Mouse (Mus musculus): ENCODE results near the gene 4931428L18Rik. TPM values are rescaled to one million over a fixed set of nuclear protein-coding genes. Genes with fewer than 3 reads are reported as not detected.

Gene 4931428L18Rik
- polyA plus RNA-seq, 1 experiment from 2014 or later = not detected

DNA sequence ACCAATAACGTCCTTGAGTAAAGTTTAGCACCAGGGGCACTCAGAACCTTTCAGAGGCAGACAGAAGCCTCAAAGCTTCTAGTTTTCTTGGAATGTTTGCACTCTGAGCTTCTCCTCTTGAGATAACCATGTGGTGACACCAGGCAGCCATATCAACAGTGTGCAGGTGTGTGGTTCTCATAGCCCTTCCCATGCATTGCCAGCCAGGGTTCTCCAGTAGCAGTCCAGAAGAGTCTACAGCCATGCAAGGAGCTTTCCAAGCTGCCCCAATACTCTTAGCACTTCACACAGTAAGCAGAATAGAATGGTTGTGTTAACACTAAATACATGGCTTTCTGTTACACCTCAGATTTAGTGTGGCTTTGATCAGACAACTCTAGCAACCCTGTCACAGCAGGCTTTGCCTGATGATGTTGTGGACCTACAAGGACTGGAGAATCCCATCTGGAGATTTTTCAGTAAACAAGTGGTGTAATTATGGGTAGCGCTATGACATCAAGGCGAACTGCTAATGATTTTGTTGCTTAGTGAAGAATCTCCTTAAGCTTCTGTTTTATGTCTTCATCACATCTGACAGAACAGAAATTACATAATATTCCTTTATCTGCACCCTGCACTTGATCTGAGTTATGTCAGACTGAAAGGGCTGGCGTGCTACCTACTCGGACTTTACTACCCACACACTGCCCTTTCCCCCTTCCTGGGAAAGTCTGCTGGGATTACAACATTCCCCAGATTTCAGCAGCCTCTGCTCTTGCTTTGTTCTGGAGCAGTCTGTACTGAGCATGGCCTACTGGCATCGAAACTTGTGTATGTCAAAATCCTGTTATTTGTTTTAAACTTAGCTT, 149.7 kb downstream of the 4931428L18Rik start:
- no peaks in the 10 kb centered on the region for H3K36me3 ChIP-seq
- no peaks in the 10 kb centered on the region for H3K9me3 ChIP-seq (replicated peaks)
- no peak overlapping the region for H3K4me3 ChIP-seq
- DNase-seq (ENCODE audit: low spot score) = no peak
- H3K27me3 ChIP-seq (ENCODE audit: low read depth, poor library complexity, severe bottlenecking) = no peaks in the 10 kb centered on the region
- 51% methylated on average over 6 of the region's 6 CpGs for WGBS
- no peaks in the 10 kb centered on the region for H3K4me1 ChIP-seq
- no peak overlapping the region for H3K27ac ChIP-seq

GRCm38 (mm10) chr1:31071209-31071608, 151.3 kb downstream of the 4931428L18Rik start:
- H3K4me3 ChIP-seq = no peak overlapping the region
- H3K9me3 ChIP-seq (replicated peaks) = no peaks in the 10 kb centered on the region
- WGBS = 91% methylated on average over 2 of the region's 2 CpGs
- no peaks in the 10 kb centered on the region for H3K4me1 ChIP-seq
- no peaks in the 10 kb centered on the region for H3K27me3 ChIP-seq (ENCODE audit: low read depth, poor library complexity, severe bottlenecking)
- no peaks in the 10 kb centered on the region for H3K36me3 ChIP-seq
- DNase-seq (ENCODE audit: low spot score) = no peak
- H3K27ac ChIP-seq = no peak overlapping the region

DNA sequence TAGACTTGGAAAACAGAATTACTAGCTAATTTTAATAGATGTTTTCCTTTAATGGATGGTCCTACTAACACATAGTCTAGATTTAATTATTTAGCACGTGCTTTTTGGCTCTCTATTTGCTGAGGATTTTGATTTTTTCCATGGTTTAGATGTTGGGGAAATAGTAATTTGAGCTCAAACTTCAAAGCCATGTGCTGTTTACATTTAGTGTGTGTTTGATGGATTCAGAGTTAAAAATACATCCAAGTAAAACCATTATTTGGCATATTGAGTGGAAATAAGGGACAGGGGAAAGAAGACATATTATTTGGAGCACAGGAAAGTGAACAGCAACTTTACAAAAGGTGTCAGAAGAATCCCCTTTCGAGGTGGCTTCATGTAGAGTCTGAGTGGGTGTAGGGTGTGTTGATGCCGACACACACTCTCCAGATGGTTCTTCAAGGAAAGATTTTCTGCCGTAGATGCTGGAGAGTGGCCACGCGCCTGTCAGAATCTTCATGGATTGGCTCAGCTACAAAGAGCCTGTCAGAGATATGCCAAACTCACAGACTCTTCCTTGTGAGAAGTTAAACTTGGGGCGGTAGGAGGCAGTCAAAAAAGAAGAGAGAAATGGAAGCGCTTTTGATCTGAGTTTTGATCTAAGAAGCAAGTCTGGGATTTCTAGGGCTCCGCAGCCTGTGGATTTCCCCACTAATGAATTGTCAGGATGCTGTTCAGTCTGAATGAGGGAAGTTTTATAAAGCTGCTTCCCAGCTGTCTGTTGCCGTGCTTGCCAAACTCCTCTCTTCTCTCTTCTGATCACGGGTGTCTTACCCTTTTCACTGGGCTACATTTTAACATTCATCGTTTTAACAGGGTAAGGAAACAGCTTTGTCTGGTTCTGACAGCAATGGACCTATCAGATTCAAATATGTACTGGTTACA, 157.4 kb downstream of the 4931428L18Rik start:
- no peak overlapping the region for H3K27ac ChIP-seq
- H3K9me3 ChIP-seq (replicated peaks) = no peaks in the 10 kb centered on the region
- no peak for DNase-seq (ENCODE audit: low spot score)
- 86% methylated on average over 12 of the region's 12 CpGs for WGBS
- no peaks in the 10 kb centered on the region for H3K27me3 ChIP-seq (ENCODE audit: low read depth, poor library complexity, severe bottlenecking)
- H3K4me1 ChIP-seq = no peaks in the 10 kb centered on the region
- H3K4me3 ChIP-seq = no peak overlapping the region
- H3K36me3 ChIP-seq = no peaks in the 10 kb centered on the region

DNA sequence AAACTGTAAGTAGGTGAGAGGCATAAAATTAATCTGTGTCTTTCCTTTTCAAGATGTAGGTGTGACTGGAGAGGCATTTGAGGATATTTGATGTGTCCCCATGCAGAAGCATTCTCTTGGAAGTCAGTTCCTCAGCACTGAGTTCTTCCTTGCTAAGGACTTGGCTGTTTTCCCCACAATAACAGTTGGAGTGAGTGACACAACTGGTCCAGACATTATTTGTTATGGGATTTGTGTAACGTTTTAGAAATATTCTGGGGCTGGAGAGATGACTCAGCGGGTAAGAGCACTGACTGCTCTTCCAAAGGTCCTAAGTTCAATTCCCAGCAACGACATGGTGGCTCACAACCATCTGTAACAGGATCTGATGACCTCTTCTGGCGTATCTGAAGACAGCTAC, 162.7 kb downstream of the 4931428L18Rik start:
- no peak overlapping the region for H3K4me3 ChIP-seq
- H3K27ac ChIP-seq = no peak overlapping the region
- WGBS = 88% methylated on average over 4 of the region's 4 CpGs
- DNase-seq (ENCODE audit: low spot score) = no peak
- no peaks in the 10 kb centered on the region for H3K36me3 ChIP-seq
- H3K9me3 ChIP-seq (replicated peaks) = no peaks in the 10 kb centered on the region
- H3K4me1 ChIP-seq = peaks cover 8% of the 10 kb centered on the region; the same call in 1 of the 2 replicates
- no peaks in the 10 kb centered on the region for H3K27me3 ChIP-seq (ENCODE audit: low read depth, poor library complexity, severe bottlenecking)

- H3K4me3 ChIP-seq = no peak overlapping the region
- no peak for DNase-seq (ENCODE audit: low spot score)
- no peak overlapping the region for H3K27ac ChIP-seq
- H3K36me3 ChIP-seq = no peaks in the 10 kb centered on the region
- H3K27me3 ChIP-seq (ENCODE audit: low read depth, poor library complexity, severe bottlenecking) = no peaks in the 10 kb centered on the region
- WGBS = 55% methylated on average over 2 of the region's 2 CpGs
- H3K4me1 ChIP-seq = peaks cover 8% of the 10 kb centered on the region; the same call in 1 of the 2 replicates
- no peaks in the 10 kb centered on the region for H3K9me3 ChIP-seq (replicated peaks)
Measured at GRCm38 (mm10) chr1:31058861-31059351, 163.6 kb downstream of the 4931428L18Rik start.

DNA sequence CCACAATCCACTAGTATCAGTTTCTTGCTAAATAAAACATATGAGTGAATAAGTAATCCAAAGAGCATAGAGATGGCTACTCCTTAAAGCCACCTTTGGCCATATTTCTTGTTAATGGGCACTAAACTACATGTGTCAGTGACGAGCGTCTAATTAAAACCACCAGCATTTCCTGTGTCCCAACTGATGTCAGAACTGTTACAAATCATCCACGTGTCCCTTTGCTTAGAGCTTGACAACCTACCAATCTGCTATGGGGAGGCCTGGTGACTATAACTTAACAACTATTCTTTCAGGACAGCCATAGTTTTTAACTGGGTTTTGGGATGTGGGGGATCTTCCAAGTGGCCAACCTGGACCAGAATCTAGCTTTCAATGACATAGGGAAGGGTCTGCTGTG, 164.3 kb downstream of the 4931428L18Rik start:
- no peaks in the 10 kb centered on the region for H3K27me3 ChIP-seq (ENCODE audit: low read depth, poor library complexity, severe bottlenecking)
- WGBS = 23% methylated on average over 3 of the region's 3 CpGs
- DNase-seq (ENCODE audit: low spot score) = no peak
- no peaks in the 10 kb centered on the region for H3K9me3 ChIP-seq (replicated peaks)
- H3K4me3 ChIP-seq = no peak overlapping the region
- peaks cover 8% of the 10 kb centered on the region; the same call in 1 of the 2 replicates for H3K4me1 ChIP-seq
- H3K36me3 ChIP-seq = no peaks in the 10 kb centered on the region
- no peak overlapping the region for H3K27ac ChIP-seq

GRCm38 (mm10) chr1:31051370-31051921, 171.0 kb downstream of the 4931428L18Rik start:
- no peak for DNase-seq (ENCODE audit: low spot score)
- no peaks in the 10 kb centered on the region for H3K27me3 ChIP-seq (ENCODE audit: low read depth, poor library complexity, severe bottlenecking)
- no peaks in the 10 kb centered on the region for H3K36me3 ChIP-seq
- no peaks in the 10 kb centered on the region for H3K9me3 ChIP-seq (replicated peaks)
- 0 out of 2 replicates have a peak, but pooled peaks cover 2% of the 10 kb centered on the region for H3K4me1 ChIP-seq
- H3K27ac ChIP-seq = no peak overlapping the region
- 61% methylated on average over 5 of the region's 5 CpGs for WGBS
- H3K4me3 ChIP-seq = no peak overlapping the region

GRCm38 (mm10) chr1:31049954-31050652, 172.4 kb downstream of the 4931428L18Rik start:
- WGBS = 85% methylated on average over 5 of the region's 5 CpGs
- no peak for DNase-seq (ENCODE audit: low spot score)
- Histone ChIP-seq H3K36me3 (no peaks in the 10 kb centered on the region), H3K27ac (no peak overlapping the region), H3K9me3 (replicated peaks) (no peaks in the 10 kb centered on the region), H3K4me1 (0 out of 2 replicates have a peak, but pooled peaks cover 2% of the 10 kb centered on the region), H3K4me3 (no peak overlapping the region), H3K27me3 (ENCODE audit: low read depth, poor library complexity, severe bottlenecking) (no peaks in the 10 kb centered on the region)

GRCm38 (mm10) chr1:31043208-31043607, 179.3 kb downstream of the 4931428L18Rik start:
- no peaks in the 10 kb centered on the region for H3K36me3 ChIP-seq
- no peaks in the 10 kb centered on the region for H3K4me1 ChIP-seq
- DNase-seq (ENCODE audit: low spot score) = no peak
- no peaks in the 10 kb centered on the region for H3K27me3 ChIP-seq (ENCODE audit: low read depth, poor library complexity, severe bottlenecking)
- no peaks in the 10 kb centered on the region for H3K9me3 ChIP-seq (replicated peaks)
- H3K4me3 ChIP-seq = no peak overlapping the region
- no peak overlapping the region for H3K27ac ChIP-seq
- 83% methylated on average over 3 of the region's 3 CpGs for WGBS

- WGBS = 88% methylated on average over 4 of the region's 4 CpGs
- no peak for DNase-seq (ENCODE audit: low spot score)
- no peaks in the 10 kb centered on the region for H3K36me3 ChIP-seq
Measured at GRCm38 (mm10) chr1:31042793-31043192, 179.7 kb downstream of the 4931428L18Rik start.

GRCm38 (mm10) chr1:31033851-31034534, 188.5 kb downstream of the 4931428L18Rik start:
- no peaks in the 10 kb centered on the region for H3K4me1 ChIP-seq
- 86% methylated on average over 2 of the region's 2 CpGs for WGBS

More at GRCm38 (mm10) chr1:31042793-31043192, 179.7 kb downstream of the 4931428L18Rik start:
- no peaks in the 10 kb centered on the region for H3K9me3 ChIP-seq (replicated peaks)
- H3K27me3 ChIP-seq (ENCODE audit: low read depth, poor library complexity, severe bottlenecking) = no peaks in the 10 kb centered on the region
- no peak overlapping the region for H3K4me3 ChIP-seq
- H3K4me1 ChIP-seq = no peaks in the 10 kb centered on the region
- no peak overlapping the region for H3K27ac ChIP-seq

GRCm38 (mm10) chr1:31032351-31032750, 190.1 kb downstream of the 4931428L18Rik start:
- Histone ChIP-seq H3K4me3 (no peak overlapping the region), H3K4me1 (no peaks in the 10 kb centered on the region), H3K27ac (no peak overlapping the region), H3K27me3 (ENCODE audit: low read depth, poor library complexity, severe bottlenecking) (no peaks in the 10 kb centered on the region), H3K36me3 (no peaks in the 10 kb centered on the region), H3K9me3 (replicated peaks) (no peaks in the 10 kb centered on the region)
- no peak for DNase-seq (ENCODE audit: low spot score)
- whole genome bisulfite sequencing = 85% methylated on average over 2 of the region's 2 CpGs

More at GRCm38 (mm10) chr1:31033851-31034534, 188.5 kb downstream of the 4931428L18Rik start:
- Histone ChIP-seq H3K36me3 (no peaks in the 10 kb centered on the region), H3K27ac (no peak overlapping the region), H3K27me3 (ENCODE audit: low read depth, poor library complexity, severe bottlenecking) (no peaks in the 10 kb centered on the region), H3K9me3 (replicated peaks) (no peaks in the 10 kb centered on the region), H3K4me3 (no peak overlapping the region)
- no peak for DNase-seq (ENCODE audit: low spot score)

Data from limb, embryonic 10.5 days (tissue).